Mouse (Mus musculus): ENCODE data around the gene Zbtb8a. TPM values are rescaled to one million over a fixed set of nuclear protein-coding genes. Genes with fewer than 3 reads are reported as not detected.

The Zbtb8a gene
- polyA plus RNA-seq, 1 experiment from 2014 or later: 8.3 TPM

DNA sequence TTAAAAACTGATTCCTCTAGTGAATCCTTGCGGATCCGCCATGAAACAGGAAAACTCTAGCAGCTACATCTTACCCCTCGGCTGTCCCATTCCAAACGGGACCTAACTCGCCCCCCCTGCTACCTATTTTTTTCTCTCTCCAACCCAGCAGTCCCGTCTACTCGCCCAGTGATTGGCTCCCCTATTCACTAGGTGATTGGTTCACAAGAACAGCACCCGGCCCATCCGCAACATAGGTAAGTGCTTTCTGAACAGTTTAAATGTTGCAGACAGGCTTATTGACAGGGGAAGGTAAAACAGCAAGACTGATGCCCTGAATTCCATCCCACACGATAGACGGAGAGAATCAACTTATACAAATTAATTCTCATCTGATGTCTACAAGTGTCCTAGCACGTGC, 24.7 kb downstream of the Zbtb8a start:
- no peak overlapping the region for H3K4me2 ChIP-seq (ENCODE audit: low read depth, low read length, severe bottlenecking)
- ATAC-seq (replicated peaks; ENCODE audit: low FRiP score) (no peak), DNase-seq (ENCODE audit: low spot score) (no peak)
- H3K9me3 ChIP-seq (ENCODE audit: control insufficient read depth, low read length): no peaks in the 10 kb centered on the region
- H3K27ac ChIP-seq (ENCODE audit: low read depth, low read length): no peak overlapping the region
- H3K27me3 ChIP-seq (ENCODE audit: control insufficient read depth, insufficient read depth, low read length): no peaks in the 10 kb centered on the region
- no peak overlapping the region for H3K4me3 ChIP-seq (ENCODE audit: low read depth, low read length)
- H3K4me1 ChIP-seq (replicated peaks; ENCODE audit: control insufficient read depth, insufficient read depth, low read length): no peaks in the 10 kb centered on the region
- no peaks in the 10 kb centered on the region for H3K36me3 ChIP-seq (ENCODE audit: control insufficient read depth, insufficient read depth, low read length)
- 91% methylated on average over 12 of the region's 12 CpGs for WGBS
- H3K9ac ChIP-seq (ENCODE audit: low read length): no peak overlapping the region

GRCm38 (mm10) chr4:129351111-129351510, 26.8 kb downstream of the Zbtb8a start:
- 77% methylated on average over 6 of the region's 6 CpGs for WGBS
- Histone ChIP-seq H3K4me1 (replicated peaks; ENCODE audit: control insufficient read depth, insufficient read depth, low read length) (no peaks in the 10 kb centered on the region), H3K9me3 (ENCODE audit: control insufficient read depth, low read length) (no peaks in the 10 kb centered on the region), H3K27me3 (ENCODE audit: control insufficient read depth, insufficient read depth, low read length) (no peaks in the 10 kb centered on the region), H3K27ac (ENCODE audit: low read depth, low read length) (no peak overlapping the region), H3K4me2 (ENCODE audit: low read depth, low read length, severe bottlenecking) (no peak overlapping the region), H3K9ac (ENCODE audit: low read length) (no peak overlapping the region), H3K4me3 (ENCODE audit: low read depth, low read length) (no peak overlapping the region), H3K36me3 (ENCODE audit: control insufficient read depth, insufficient read depth, low read length) (no peaks in the 10 kb centered on the region; the same call in 1 of the 2 replicates)
- no peak for DNase-seq (ENCODE audit: low spot score)
- no peak for ATAC-seq (replicated peaks; ENCODE audit: low FRiP score)

- Histone ChIP-seq H3K4me2 (ENCODE audit: low read depth, low read length, severe bottlenecking) (no peak overlapping the region), H3K9me3 (ENCODE audit: control insufficient read depth, low read length) (no peaks in the 10 kb centered on the region), H3K9ac (ENCODE audit: low read length) (no peak overlapping the region), H3K36me3 (ENCODE audit: control insufficient read depth, insufficient read depth, low read length) (no peaks in the 10 kb centered on the region; the same call in 1 of the 2 replicates), H3K4me3 (ENCODE audit: low read depth, low read length) (no peak overlapping the region), H3K27me3 (ENCODE audit: control insufficient read depth, insufficient read depth, low read length) (no peaks in the 10 kb centered on the region), H3K4me1 (replicated peaks; ENCODE audit: control insufficient read depth, insufficient read depth, low read length) (no peaks in the 10 kb centered on the region), H3K27ac (ENCODE audit: low read depth, low read length) (no peak overlapping the region)
- WGBS: 11% methylated on average over 1 of the region's 1 CpGs
- DNase-seq (ENCODE audit: low spot score) (peak; percentile 90), ATAC-seq (replicated peaks; ENCODE audit: low FRiP score) (no peak)
These were observed 27.3 kb downstream of the Zbtb8a start for GRCm38 (mm10) chr4:129350644-129351043.

DNA sequence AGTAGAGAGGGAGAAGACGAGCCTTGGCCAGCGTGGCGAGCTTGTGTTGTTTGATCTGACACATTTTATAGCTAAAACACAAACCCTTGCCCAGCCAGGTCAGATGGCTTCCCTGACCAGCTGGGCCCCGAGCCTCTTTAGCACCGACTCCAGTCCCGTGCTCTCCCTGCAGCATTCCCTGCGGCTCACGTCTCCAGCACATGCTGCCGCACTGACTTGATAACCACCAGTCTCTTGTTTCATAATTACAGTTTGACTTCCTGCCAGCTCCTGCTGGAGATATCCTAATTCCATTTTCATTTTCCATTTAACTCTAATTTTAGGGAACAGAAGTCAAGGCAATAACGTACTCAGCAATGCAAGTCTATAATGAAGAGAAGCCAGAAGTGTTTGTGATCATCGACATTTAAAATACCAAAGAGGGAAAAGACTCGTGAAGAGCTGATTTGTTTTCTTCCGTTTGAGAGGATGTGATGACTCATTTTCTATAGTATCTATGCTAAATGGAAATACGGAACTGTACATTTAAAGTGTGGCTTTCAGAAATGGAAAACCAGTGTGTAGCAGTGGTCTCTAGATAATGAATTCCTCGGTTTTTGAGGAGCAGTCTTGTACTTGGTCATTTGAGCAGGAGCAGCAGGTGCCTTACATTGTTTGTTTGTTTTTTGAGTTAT, 31.3 kb downstream of the Zbtb8a start:
- H3K9me3 ChIP-seq (ENCODE audit: control insufficient read depth, low read length): no peaks in the 10 kb centered on the region
- H3K9ac ChIP-seq (ENCODE audit: low read length): no peak overlapping the region
- no peak overlapping the region for H3K4me3 ChIP-seq (ENCODE audit: low read depth, low read length)
- H3K27ac ChIP-seq (ENCODE audit: low read depth, low read length): no peak overlapping the region
- no peak overlapping the region for H3K4me2 ChIP-seq (ENCODE audit: low read depth, low read length, severe bottlenecking)
- DNase-seq (ENCODE audit: low spot score) (no peak), ATAC-seq (replicated peaks; ENCODE audit: low FRiP score) (no peak)
- H3K36me3 ChIP-seq (ENCODE audit: control insufficient read depth, insufficient read depth, low read length): peaks cover 3% of the 10 kb centered on the region; the same call in 1 of the 2 replicates
- 93% methylated on average over 15 of the region's 15 CpGs for WGBS
- no peaks in the 10 kb centered on the region for H3K27me3 ChIP-seq (ENCODE audit: control insufficient read depth, insufficient read depth, low read length)
- no peaks in the 10 kb centered on the region for H3K4me1 ChIP-seq (replicated peaks; ENCODE audit: control insufficient read depth, insufficient read depth, low read length)

GRCm38 (mm10) chr4:129342705-129343104, 35.2 kb downstream of the Zbtb8a start:
- no peak for ATAC-seq (replicated peaks; ENCODE audit: low FRiP score)
- Histone ChIP-seq H3K27ac (ENCODE audit: low read depth, low read length) (no peak overlapping the region), H3K4me3 (ENCODE audit: low read depth, low read length) (no peak overlapping the region), H3K36me3 (ENCODE audit: control insufficient read depth, insufficient read depth, low read length) (peaks cover 6% of the 10 kb centered on the region; the same call in 1 of the 2 replicates), H3K4me2 (ENCODE audit: low read depth, low read length, severe bottlenecking) (no peak overlapping the region), H3K9ac (ENCODE audit: low read length) (no peak overlapping the region), H3K27me3 (ENCODE audit: control insufficient read depth, insufficient read depth, low read length) (no peaks in the 10 kb centered on the region), H3K4me1 (replicated peaks; ENCODE audit: control insufficient read depth, insufficient read depth, low read length) (no peaks in the 10 kb centered on the region), H3K9me3 (ENCODE audit: control insufficient read depth, low read length) (no peaks in the 10 kb centered on the region)
- DNase-seq (ENCODE audit: low spot score): no peak
- 89% methylated on average over 2 of the region's 2 CpGs for WGBS

- Histone ChIP-seq H3K27ac (ENCODE audit: low read depth, low read length) (no peak overlapping the region), H3K9ac (ENCODE audit: low read length) (no peak overlapping the region), H3K9me3 (ENCODE audit: control insufficient read depth, low read length) (no peaks in the 10 kb centered on the region), H3K36me3 (ENCODE audit: control insufficient read depth, insufficient read depth, low read length) (peaks cover 6% of the 10 kb centered on the region; the same call in 1 of the 2 replicates), H3K4me2 (ENCODE audit: low read depth, low read length, severe bottlenecking) (no peak overlapping the region), H3K4me1 (replicated peaks; ENCODE audit: control insufficient read depth, insufficient read depth, low read length) (no peaks in the 10 kb centered on the region), H3K4me3 (ENCODE audit: low read depth, low read length) (no peak overlapping the region), H3K27me3 (ENCODE audit: control insufficient read depth, insufficient read depth, low read length) (no peaks in the 10 kb centered on the region)
- DNase-seq (ENCODE audit: low spot score) (no peak), ATAC-seq (replicated peaks; ENCODE audit: low FRiP score) (no peak)
- WGBS: 86% methylated on average over 1 of the region's 1 CpGs
These were observed 36.0 kb downstream of the Zbtb8a start for GRCm38 (mm10) chr4:129341888-129342287.

GRCm38 (mm10) chr4:129339743-129340142, 38.2 kb downstream of the Zbtb8a start:
- no peak overlapping the region for H3K9ac ChIP-seq (ENCODE audit: low read length)
- no peak for ATAC-seq (replicated peaks; ENCODE audit: low FRiP score)
- no peaks in the 10 kb centered on the region for H3K27me3 ChIP-seq (ENCODE audit: control insufficient read depth, insufficient read depth, low read length)
- no peak overlapping the region for H3K27ac ChIP-seq (ENCODE audit: low read depth, low read length)
- H3K36me3 ChIP-seq (ENCODE audit: control insufficient read depth, insufficient read depth, low read length): peaks cover 6% of the 10 kb centered on the region; the same call in 1 of the 2 replicates
- H3K4me3 ChIP-seq (ENCODE audit: low read depth, low read length): no peak overlapping the region
- DNase-seq (ENCODE audit: low spot score): no peak
- no peaks in the 10 kb centered on the region for H3K9me3 ChIP-seq (ENCODE audit: control insufficient read depth, low read length)
- H3K4me1 ChIP-seq (replicated peaks; ENCODE audit: control insufficient read depth, insufficient read depth, low read length): no peaks in the 10 kb centered on the region; the same call in 1 of the 2 replicates
- WGBS: 94% methylated on average over 3 of the region's 3 CpGs
- H3K4me2 ChIP-seq (ENCODE audit: low read depth, low read length, severe bottlenecking): no peak overlapping the region

- H3K4me1 ChIP-seq (replicated peaks; ENCODE audit: control insufficient read depth, insufficient read depth, low read length): peaks cover 11% of the 10 kb centered on the region; the same call in 1 of the 2 replicates
- H3K4me2 ChIP-seq (ENCODE audit: low read depth, low read length, severe bottlenecking): peak overlapping the region; percentile 85
- peak overlapping the region; percentile 99 for H3K27ac ChIP-seq (ENCODE audit: low read depth, low read length)
- WGBS: 60% methylated on average over 14 of the region's 14 CpGs
- no peak for DNase-seq (ENCODE audit: low spot score)
- H3K9ac ChIP-seq (ENCODE audit: low read length): peak overlapping the region; percentile 90
- H3K27me3 ChIP-seq (ENCODE audit: control insufficient read depth, insufficient read depth, low read length): no peaks in the 10 kb centered on the region
- peak overlapping the region; percentile 93 for H3K4me3 ChIP-seq (ENCODE audit: low read depth, low read length)
- H3K9me3 ChIP-seq (ENCODE audit: control insufficient read depth, low read length): no peaks in the 10 kb centered on the region
- H3K36me3 ChIP-seq (ENCODE audit: control insufficient read depth, insufficient read depth, low read length): no peaks in the 10 kb centered on the region; the same call in 1 of the 2 replicates
- ATAC-seq (replicated peaks; ENCODE audit: low FRiP score): no peak
These were observed 41.6 kb downstream of the Zbtb8a start for GRCm38 (mm10) chr4:129336291-129336690.
